Mouse (Mus musculus) ES-E14 (cell line): Measurements from ENCODE around the gene Zfp948.

Experiments used
- HCFC1 ChIP-seq: IDR thresholded peaks from 2 replicates; pipeline ENCODE4 v1.6.1; 2012; ENCODE audit warnings: low read length, inconsistent platforms, borderline replicate concordance; ENCODE audit not compliant: insufficient read depth
- ZNF384 ChIP-seq: IDR thresholded peaks from 2 replicates; pipeline ENCODE4 v1.6.1; 2012; ENCODE audit warnings: low read depth, low read length, inconsistent platforms

- TF ChIP-seq ZNF384 (no peak), HCFC1 (no peak)
Measured at GRCm38 (mm10) chr17:21532101-21532951, 34.5 kb upstream of the Zfp948 start.
